Mouse (Mus musculus) adrenal gland, adult 8-10 months (tissue): ENCODE measurements at regions not wholly inside any gene's neighbourhood (a gene's known extent, or its start where the extent isn't known, plus 50 kb on each side); places are given as distances from the start of the nearest gene placed in this dataset.
"Not testable (repeated sequence)": the region's sequence is repeated elsewhere in the genome, so short reads cannot be mapped to it uniquely, and the experiment has no call there.

ENCODE experiments used
- DNase-seq: peaks from one replicate; pipeline ENCODE4 v3.0.0; 2022

- no peak for DNase-seq
Observed at GRCm38 (mm10) chr13:5546937-5547336, 314.3 kb upstream of the Klf6 start.

DNA sequence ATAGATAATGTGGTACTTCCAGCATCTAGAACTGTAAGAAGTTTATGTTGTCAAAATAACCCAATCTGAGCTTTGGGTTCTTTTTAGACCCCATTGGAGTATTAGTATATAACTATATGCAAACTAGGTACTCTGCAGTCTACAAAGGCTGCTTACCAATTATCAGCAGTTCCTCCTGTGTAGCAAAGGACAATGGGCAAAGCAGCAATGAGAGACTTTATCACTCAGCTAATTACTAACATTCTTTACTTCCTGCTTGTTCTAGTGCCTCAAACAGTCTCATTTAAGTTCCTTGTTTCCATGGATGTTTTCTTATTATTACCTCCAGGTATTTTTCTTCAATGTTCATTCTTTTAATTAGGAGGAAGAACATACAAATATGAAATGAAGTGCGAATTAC lies 312.5 kb upstream of the Klf6 start:
- no peak for DNase-seq

DNA sequence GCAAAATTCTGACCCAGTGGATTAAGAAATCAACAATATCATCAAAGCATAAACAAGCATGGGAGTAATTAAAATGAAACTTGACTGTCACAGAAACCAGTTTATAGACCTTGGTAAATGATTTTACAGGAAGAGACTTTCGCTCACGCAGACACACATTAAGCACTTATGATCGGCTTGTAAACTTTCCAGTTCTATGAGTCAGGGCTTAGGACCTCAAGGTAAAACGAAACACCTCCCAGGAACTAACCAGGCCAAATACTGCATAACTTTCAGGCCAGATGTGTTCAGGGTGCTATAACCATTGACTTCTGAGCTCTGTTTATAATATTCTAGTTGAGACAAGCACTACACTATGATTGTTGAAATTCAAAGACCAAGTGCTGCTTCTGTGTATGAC lies 312.1 kb upstream of the Klf6 start:
- DNase-seq, result no peak

DNA sequence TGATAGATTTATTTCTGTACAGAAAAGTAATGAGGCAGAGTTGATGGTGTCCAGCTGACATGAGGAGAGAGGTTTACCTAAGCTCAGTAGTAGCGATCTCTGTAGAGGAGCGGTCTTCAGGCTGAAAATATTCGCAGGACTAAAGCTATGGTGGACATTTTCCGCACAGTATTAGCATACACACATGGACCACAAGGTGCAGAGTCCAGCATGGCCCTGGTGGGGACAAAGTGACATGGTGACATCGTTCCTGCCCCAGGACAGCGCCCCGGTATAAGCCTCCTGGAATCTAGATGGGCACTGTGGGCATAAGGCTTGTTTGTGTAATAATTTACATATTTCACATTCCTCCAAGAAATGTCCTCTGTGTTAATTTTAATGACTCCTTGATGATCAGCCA lies 311.5 kb upstream of the Klf6 start:
- no peak for DNase-seq

- no peak for DNase-seq
Observed at GRCm38 (mm10) chr13:5550354-5550753, 310.9 kb upstream of the Klf6 start.

- no peak for DNase-seq
Observed at GRCm38 (mm10) chr13:5551131-5551530, 310.2 kb upstream of the Klf6 start.

- DNase-seq, result no peak
Observed at GRCm38 (mm10) chr13:5553461-5553860, 307.8 kb upstream of the Klf6 start.

DNA sequence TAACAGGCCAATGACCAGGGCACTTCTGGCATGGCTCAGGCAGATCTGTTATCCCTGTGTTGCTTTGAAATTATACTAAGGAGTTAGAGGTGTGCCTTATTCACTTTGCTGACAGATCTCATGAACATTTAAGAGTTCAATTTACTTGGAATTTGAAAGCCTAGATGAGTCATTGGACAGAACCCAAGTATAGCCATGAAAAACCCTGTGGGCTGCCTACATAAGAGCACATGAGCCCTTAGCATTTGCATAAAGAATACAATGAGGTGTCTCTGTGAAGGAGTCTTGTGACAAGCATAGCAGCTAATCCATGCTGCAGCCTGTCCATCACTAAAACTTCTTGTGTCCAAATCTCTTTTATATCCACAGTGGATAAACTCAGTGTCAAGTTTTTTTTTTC lies 303.2 kb upstream of the Klf6 start:
- DNase-seq, result no peak

GRCm38 (mm10) chr13:5566479-5566878 lies 294.8 kb upstream of the Klf6 start:
- DNase-seq, result no peak

GRCm38 (mm10) chr13:5566896-5567295 lies 294.4 kb upstream of the Klf6 start:
- DNase-seq, result peak; percentile 10

DNA sequence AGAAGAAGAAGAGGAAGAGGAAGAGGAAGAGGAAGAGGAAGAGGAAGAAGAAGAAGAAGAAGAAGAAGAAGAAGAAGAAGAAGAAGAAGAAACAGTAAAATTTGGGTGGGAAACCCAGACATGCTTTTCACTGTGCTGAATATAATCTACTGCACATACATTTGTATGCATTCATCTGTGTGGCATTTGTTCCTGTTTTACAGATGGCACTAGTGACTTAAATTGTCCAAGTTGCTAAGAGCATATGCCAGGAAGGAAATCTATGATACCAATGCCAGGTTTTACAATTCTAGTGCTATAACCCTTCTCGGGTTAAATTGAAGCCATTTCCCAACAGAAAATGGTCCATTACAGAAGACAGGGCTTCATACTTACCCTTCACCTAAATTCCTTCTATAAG lies 291.7 kb upstream of the Klf6 start:
- no peak for DNase-seq

GRCm38 (mm10) chr13:5570386-5570785 lies 290.9 kb upstream of the Klf6 start:
- DNase-seq, result no peak

DNA sequence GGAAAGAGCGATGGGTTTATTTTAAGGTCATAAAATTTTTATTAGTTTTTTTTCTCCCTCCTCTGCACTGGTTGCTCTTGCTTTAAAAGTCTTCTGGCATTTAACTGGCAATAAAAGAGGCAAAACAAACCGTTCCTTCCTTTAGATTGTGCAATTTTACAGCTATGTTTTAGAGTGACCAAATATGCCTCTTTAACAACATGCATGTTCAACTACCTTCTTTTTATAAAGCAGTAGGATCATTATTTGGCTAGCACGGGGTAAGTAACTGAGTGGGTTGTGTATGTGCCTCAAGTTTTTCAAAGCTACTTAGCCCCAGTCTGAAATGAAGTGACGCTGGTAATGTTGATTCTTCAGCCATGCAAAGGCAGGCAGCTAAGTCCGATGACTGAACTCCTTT lies 284.7 kb upstream of the Klf6 start:
- no peak for DNase-seq

DNA sequence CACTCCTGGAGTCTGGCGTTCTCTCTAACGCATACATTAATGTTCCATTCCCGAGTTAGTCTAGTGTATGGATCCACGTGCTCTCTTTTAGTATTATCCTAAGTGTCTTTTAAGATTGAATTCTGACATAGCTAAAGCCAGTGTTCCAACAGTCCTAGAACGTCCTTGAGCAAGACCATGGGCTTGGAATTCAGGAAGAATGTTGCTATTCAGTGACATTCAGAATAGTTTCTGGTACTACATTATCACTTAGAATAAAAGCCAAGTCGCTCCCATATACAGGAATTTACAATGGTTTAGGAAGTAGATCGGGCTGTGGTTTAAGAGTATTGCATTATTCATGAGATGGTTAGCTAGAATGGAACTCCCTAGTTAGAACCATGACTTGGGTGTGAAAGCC lies 277.6 kb upstream of the Klf6 start:
- not testable (repeated sequence) for DNase-seq

- no peak for DNase-seq
Observed at GRCm38 (mm10) chr13:5587196-5587595, 274.1 kb upstream of the Klf6 start.

DNA sequence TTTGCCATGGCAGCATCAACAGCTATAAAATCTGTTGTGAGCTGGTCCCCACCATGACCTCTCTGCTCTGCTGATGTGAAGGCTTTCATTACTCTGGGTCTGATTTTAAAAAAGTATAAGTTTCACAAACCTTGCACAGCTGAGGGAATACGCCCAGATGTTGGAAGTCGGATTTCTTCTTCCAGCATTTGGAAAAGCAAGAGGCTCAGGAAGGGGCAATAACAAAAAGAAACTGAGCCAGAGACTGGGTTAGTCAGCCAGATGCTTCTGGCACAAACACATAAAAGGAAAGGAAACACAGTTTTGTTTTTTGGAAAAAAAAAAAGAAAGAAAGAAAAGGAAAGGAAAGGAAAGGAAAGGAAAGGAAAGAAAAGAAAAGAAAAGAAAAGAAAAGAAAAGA lies 270.0 kb upstream of the Klf6 start:
- no peak for DNase-seq

DNA sequence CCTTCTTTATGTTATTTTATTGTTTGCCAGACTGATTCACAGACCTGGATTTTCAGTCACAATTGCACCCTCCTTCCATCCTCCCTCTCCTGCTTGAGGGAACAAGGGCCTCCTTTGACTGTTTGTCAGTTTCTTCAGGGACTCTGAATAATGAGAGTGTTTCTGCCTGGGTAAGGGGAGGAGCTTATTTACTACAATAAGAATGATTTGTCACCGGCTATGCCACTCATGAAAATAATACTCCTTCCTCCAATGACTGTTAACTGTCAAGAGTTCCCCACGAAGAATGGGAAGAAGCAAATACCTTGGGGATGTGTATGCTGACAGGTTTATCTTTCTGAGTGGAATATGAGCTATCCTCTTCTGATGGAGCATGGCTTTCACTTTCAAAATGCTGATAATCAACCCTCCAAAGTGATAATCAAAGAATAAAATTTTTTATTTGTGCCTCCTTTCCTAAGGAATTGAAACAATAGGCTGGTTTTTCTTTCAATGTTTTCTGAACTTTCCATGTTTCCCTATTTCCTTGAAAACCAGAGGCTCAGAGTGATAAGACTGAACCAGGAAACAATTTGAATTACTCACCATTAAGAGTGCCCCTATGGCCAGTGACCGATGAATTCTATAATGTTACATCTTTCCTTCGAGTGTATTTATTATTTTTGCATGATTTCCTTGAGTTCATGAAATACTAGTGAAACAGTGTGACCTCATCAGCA lies 269.3 kb upstream of the Klf6 start:
- DNase-seq, result no peak

DNA sequence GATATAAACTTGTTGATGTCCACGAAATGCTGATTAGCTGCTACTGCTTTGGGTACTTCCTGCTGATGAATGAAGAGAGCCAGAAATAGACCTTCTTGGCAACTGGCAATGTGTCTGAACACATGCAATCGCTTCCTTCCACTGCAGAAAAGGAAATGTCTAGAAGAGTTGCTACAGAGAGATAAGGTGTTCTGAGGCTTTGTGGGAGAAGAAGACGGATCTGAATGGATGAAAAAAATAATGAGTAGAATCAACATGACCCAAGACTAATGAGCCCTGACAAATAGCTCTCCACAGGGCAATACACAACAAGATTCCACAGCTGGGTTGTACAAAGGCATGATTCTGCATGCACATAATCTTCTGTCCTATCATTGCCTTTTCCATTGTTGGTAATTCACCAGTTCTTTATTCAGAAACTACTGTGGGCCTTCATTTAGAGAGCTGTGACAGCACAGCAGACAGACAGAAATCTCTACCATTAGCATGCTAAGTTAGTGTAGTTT lies 268.7 kb upstream of the Klf6 start:
- no peak for DNase-seq

DNA sequence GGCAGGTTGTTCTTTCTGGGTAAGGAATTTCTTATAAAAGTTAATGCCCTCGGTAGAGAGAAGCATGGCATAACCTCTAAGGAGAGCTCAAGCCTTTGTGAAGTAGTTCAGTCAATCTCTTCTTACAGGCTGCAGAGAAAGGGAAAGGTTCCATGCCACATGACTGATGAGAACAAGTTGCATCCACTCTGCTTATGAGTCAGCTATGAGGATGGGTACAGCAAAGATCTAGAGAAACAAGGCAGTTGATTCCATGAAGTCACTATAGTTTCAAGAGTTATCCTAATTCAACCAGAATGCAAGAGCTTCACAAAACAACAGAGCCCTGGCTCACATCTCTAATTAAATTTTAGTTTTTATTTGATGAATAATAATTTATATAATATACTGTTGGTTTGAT lies 259.6 kb upstream of the Klf6 start:
- no peak for DNase-seq

GRCm38 (mm10) chr13:5603905-5604596 lies 257.2 kb upstream of the Klf6 start:
- DNase-seq, result no peak

- DNase-seq, result no peak
Observed at GRCm38 (mm10) chr13:5605418-5605817, 255.9 kb upstream of the Klf6 start.

GRCm38 (mm10) chr13:5607462-5607861 lies 253.8 kb upstream of the Klf6 start:
- DNase-seq, result no peak

DNA sequence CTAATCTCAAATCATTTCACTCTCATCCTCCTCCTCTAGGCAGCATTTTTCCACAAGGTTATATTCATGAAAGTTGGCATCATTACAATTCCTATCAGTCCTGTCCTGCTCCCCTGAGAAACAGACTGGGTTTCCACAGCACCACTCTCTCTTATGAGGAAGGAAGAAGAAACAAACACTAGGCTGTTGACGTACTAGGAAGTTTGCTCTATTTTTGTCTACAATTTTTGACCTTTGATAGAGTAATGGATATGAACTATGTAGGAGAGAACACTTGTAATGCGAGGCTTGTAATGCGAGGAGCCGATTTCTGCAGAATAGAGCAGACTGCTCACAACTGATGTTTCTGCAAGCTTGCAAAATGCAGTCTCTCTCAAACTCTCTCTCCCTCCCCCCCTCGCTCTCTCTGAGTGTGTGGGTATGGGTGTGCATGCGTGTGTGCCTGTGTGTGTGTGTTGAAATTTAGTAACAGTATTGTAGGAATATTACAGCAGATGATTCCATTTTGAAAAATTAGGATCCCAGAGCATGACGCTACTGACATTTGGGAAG lies 247.0 kb upstream of the Klf6 start:
- no peak for DNase-seq

- no peak for DNase-seq
Observed at GRCm38 (mm10) chr13:5614833-5615232, 246.4 kb upstream of the Klf6 start.
